Mouse (Mus musculus) heart, adult 2 months (tissue): ENCODE measurements at regions not wholly inside any gene's neighbourhood (a gene's known extent, or its start where the extent isn't known, plus 50 kb on each side); places are given as distances from the start of the nearest gene placed in this dataset.
A peak's percentile ranks its signal among the peaks of the same experiment; 100 is the strongest.

Experiments
- DNase-seq, 2 experiments: peaks; one replicate each; pipeline ENCODE4 v3.0.0; 2021
- H3K27ac ChIP-seq: fragments of 200-600 bp; 2 replicates; pipeline ENCODE4 v1.8.1; 2022
- H3K27me3 ChIP-seq: fragments of 200-500 bp; 2 replicates; pipeline ENCODE4 v1.6.1; 2012; ENCODE audit warnings: mild to moderate bottlenecking, low read length, inconsistent platforms, mixed read lengths; ENCODE audit not compliant: control insufficient read depth, insufficient read depth
- H3K36me3 ChIP-seq: fragments of 200-500 bp; 2 replicates; pipeline ENCODE4 v1.6.1; 2012; ENCODE audit warnings: low read length, inconsistent platforms; ENCODE audit not compliant: control insufficient read depth, insufficient read depth
- H3K4me1 ChIP-seq: fragments of 200-500 bp; 2 replicates; pipeline ENCODE4 v1.6.1; 2011; ENCODE audit warnings: low read length; ENCODE audit not compliant: control insufficient read depth, insufficient read depth
- H3K4me3 ChIP-seq: fragments of 200-600 bp; 2 replicates; pipeline ENCODE4 v1.8.1; 2022
- H3K79me2 ChIP-seq: fragments of 200-500 bp; replicated peaks from 2 replicates; pipeline ENCODE4 v1.6.1; 2012; ENCODE audit warnings: mild to moderate bottlenecking, inconsistent platforms, low read length, moderate library complexity, mixed read lengths; ENCODE audit not compliant: control insufficient read depth, insufficient read depth
- H3K9ac ChIP-seq: fragments of 200-500 bp; 2 replicates; pipeline ENCODE4 v1.6.1; 2012; ENCODE audit warnings: low read depth, mild to moderate bottlenecking, control low read depth, inconsistent platforms, low read length, mixed read lengths
- CTCF ChIP-seq: fragments of 200-600 bp; IDR thresholded peaks from 2 replicates; pipeline ENCODE4 v1.8.1; 2022; ENCODE audit warnings: antibody characterized with exemption, mild to moderate bottlenecking, moderate library complexity
- EP300 ChIP-seq: fragments of 200-500 bp; IDR thresholded peaks from 2 replicates; pipeline ENCODE4 v1.6.1; 2011; ENCODE audit warnings: low read depth, low read length, control low read depth; ENCODE audit not compliant: insufficient read depth
- POLR2A ChIP-seq: fragments of 200-500 bp; IDR thresholded peaks from 2 replicates; pipeline ENCODE4 v1.6.1; 2011; ENCODE audit warnings: mild to moderate bottlenecking, low read depth, low read length, control low read depth; ENCODE audit not compliant: insufficient read depth
- WGBS: fragments of 180-500 bp; shearing (Covaris S2); methylation state at CpG from one replicate; pipeline ENCODE4 v1.1.7; 2018; 5-methylcytosine and 5-hydroxymethylcytosine counted together
- intact Hi-C: fragments of 180-260 bp; cut with DNase I; formaldehyde crosslinking; loops from one replicate; pipeline ENCODE4 v1.15.1; 2025

DNA sequence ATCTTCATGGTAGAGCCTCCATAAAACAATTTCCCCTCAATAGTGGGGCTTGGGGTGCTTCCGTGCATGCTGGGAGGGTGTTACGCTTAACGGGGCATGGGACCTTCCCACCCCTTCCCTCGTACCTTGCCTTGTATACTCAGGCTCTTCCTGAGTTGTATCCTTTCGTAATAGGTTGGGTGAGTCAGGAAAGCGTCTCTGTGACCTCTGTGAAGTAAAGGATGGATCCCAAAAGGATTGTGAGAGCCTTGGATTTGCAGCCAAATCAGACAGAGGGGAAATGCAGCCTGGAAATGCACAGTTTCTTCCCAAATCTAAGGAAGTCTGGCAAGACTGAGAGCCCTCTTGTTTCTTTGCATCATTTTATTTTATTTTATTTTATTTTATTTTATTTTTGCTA is 166.0 kb downstream of the Ly86 start:
- intact Hi-C loops: loop anchor here (5.0 kb wide), 1 partner anchor 34 kb away; no protein-coding TSS in a partner anchor
- WGBS: 58% methylated on average over 6 of the region's 6 CpGs
- Histone ChIP-seq H3K27ac (peak overlapping the region; percentile 87), H3K9ac (no peak overlapping the region), H3K27me3 (no peaks in the 10 kb centered on the region), H3K79me2 (no peaks in the 10 kb centered on the region), H3K36me3 (no peaks in the 10 kb centered on the region), H3K4me3 (no peak overlapping the region), H3K4me1 (peaks cover 32% of the 10 kb centered on the region)
- no peak for DNase-seq
- no peak for TF ChIP-seq POLR2A

DNA sequence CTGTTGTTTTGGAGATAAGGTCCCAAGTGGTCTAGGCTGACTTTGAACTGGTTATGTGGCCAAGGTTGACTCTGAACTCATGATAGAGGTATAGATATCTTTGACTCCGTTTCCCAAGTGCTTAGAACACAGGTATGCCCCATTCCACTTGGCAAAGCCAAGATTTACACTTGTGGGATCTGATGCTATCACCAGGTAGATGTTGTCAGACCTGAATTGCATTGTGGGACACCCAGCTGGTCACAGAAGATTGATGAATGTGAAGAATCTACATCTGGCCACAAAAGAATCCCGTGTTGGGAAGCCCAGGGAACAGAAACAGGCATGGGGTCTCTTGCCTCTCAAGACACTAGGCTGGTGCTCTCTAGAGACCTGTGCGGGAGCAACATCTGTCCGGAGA is 166.4 kb downstream of the Ly86 start:
- Histone ChIP-seq H3K36me3 (no peaks in the 10 kb centered on the region), H3K4me3 (no peak overlapping the region), H3K27me3 (no peaks in the 10 kb centered on the region), H3K27ac (peak overlapping the region; percentile 87; the same call in 1 of the 2 replicates), H3K4me1 (peaks cover 31% of the 10 kb centered on the region), H3K79me2 (no peaks in the 10 kb centered on the region), H3K9ac (no peak overlapping the region)
- WGBS: 92% methylated on average over 4 of the region's 4 CpGs
- intact Hi-C loops: loop anchor here (5.0 kb wide), 1 partner anchor 34 kb away; no protein-coding TSS in a partner anchor
- DNase-seq: no peak
- no peak for TF ChIP-seq EP300
- no peak for TF ChIP-seq CTCF
- TF ChIP-seq POLR2A: no peak

DNA sequence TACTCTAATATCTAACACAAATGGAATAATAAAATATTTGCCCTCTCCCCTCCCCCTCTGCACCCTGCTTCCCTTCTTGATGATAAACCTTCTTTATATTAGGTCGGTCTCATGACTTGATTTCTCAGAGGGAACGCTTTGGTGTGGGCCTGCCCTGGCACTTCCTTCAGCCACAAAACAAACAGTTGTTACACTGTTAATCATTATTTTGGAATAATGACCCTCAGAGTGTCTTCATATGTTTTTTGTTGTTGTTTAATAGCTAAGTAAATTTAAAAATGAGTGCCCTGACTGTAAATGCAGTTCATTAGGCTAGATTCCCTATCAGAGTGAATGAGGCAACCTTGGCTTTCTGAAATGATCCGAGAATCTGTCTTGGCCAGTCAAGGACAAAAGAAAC is 167.8 kb downstream of the Ly86 start:
- intact Hi-C loops: loop anchor here (5.0 kb wide), 1 partner anchor 35 kb away; no protein-coding TSS in a partner anchor
- Histone ChIP-seq H3K9ac (no peak overlapping the region), H3K79me2 (no peaks in the 10 kb centered on the region), H3K4me1 (peaks cover 26% of the 10 kb centered on the region), H3K27me3 (no peaks in the 10 kb centered on the region), H3K4me3 (no peak overlapping the region), H3K36me3 (no peaks in the 10 kb centered on the region), H3K27ac (peak overlapping the region; percentile 60)
- 55% methylated on average over 3 of the region's 3 CpGs for WGBS
- DNase-seq: no peak
- TF ChIP-seq EP300 (no peak), POLR2A (no peak), CTCF (no peak)

DNA sequence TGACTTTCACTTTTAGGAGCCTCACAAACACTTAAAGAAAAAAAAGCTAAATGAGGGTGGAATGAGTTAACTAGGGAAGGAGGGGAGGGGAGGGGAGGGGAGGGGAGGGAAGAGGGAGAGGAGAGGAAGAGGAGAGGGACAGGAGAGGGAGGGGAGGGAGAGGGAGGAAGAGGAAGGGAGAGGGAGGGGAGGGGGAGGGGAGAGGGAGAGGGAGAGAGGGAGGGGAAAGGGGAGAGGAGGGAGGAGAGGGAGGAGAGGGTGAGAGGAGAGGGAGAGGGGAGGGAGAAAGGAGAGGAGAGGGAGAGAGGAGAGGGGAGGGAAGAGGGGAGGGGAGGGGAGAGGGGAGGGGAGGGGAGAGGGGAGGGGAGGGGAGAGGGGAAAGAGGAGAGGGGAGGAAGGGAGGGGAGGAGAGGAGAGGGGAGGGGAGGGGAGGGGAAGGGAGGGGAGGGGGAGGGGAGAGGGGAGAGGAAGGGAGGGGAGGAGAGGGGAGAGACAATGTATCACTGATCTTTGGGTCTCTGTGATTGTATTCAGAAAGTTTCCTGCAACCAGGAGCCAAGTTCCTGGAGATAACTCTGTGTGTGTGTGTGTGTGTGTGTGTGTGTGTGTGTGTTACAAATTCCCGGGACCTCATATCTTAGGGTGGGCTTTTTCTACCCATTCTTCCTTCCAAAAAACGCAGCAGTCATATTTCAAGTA is 168.3 kb downstream of the Ly86 start:
- Histone ChIP-seq H3K4me1 (peaks cover 24% of the 10 kb centered on the region), H3K79me2 (no peaks in the 10 kb centered on the region), H3K27ac (peak overlapping the region; percentile 96), H3K4me3 (no peak overlapping the region), H3K27me3 (no peaks in the 10 kb centered on the region), H3K36me3 (no peaks in the 10 kb centered on the region), H3K9ac (no peak overlapping the region)
- WGBS: 26% methylated on average over 2 of the region's 2 CpGs
- intact Hi-C loops: loop anchor here (5.0 kb wide), 1 partner anchor 36 kb away; no protein-coding TSS in a partner anchor
- DNase-seq: no peak
- TF ChIP-seq CTCF (no peak), POLR2A (no peak), EP300 (no peak)

DNA sequence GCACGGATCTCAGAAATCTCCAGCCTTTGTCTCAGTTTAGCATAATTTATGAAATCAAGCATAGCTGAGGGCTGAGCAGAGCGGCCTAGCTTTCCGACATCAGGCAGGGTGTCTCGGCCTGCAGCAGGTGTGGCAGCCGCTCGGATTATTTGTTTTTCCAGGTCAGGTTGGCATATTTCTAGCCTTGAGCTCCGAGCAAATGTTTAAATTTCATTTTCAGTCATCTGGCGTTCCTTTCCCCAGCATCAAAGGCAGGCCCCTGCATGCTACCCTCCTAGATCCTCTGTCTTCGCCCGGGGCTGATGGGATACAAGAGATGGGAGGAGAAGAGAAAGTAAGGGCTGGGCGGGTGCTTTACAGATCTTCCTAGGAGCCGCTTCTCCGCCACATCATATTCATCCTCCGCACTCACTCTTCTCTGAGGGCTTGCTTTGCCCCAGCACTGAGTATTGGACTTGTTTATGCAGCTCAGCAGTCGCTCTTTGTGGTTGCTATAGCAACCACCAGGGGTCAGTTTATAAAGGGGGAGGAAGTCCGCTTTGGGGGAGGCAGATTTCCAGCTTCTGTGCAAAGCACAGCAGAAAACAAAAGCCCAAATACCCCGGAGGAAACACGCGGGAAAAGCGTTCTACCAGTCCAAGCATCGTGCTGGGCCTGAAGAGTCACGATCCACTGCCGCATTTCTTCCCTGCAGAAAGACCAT is 169.0 kb downstream of the Ly86 start:
- H3K36me3 ChIP-seq: no peaks in the 10 kb centered on the region
- peaks cover 17% of the 10 kb centered on the region for H3K4me1 ChIP-seq
- peak overlapping the region; percentile 26; the same call in 1 of the 2 replicates for H3K4me3 ChIP-seq
- intact Hi-C loops: loop anchor here (2.0 to 5.0 kb wide), 2 partner anchors 23 to 37 kb away; no protein-coding TSS in a partner anchor
- peak; percentile 68 to 79 for DNase-seq
- H3K9ac ChIP-seq: 0 out of 2 replicates have a peak overlapping the region, but pooled peaks have one; percentile 10
- H3K27me3 ChIP-seq: no peaks in the 10 kb centered on the region
- TF ChIP-seq EP300: peak; percentile 71; the same call in 1 of the 2 replicates
- 0 out of 2 replicates have a peak, but pooled peaks have one; percentile 8 for TF ChIP-seq CTCF
- peak; percentile 57; the same call in 1 of the 2 replicates for TF ChIP-seq POLR2A
- no peaks in the 10 kb centered on the region for H3K79me2 ChIP-seq
- peak overlapping the region; percentile 96 for H3K27ac ChIP-seq
- WGBS: 34% methylated on average over 23 of the region's 23 CpGs
